Mouse (Mus musculus) small intestine, adult 2 months (tissue): ENCODE measurements at regions not wholly inside any gene's neighbourhood (a gene's known extent, or its start where the extent isn't known, plus 50 kb on each side); places are given as distances from the start of the nearest gene placed in this dataset.

Experiments
- H3K27ac ChIP-seq: fragments of 200-500 bp; 2 replicates; pipeline ENCODE4 v1.5.1; 2012; ENCODE audit warnings: low read depth, low read length, control low read depth, inconsistent platforms; ENCODE audit not compliant: insufficient read depth
- H3K27me3 ChIP-seq: fragments of 200-500 bp; 2 replicates; pipeline ENCODE4 v1.6.1; 2012; ENCODE audit warnings: mild to moderate bottlenecking, moderate library complexity, low read length, inconsistent platforms; ENCODE audit not compliant: control insufficient read depth, insufficient read depth
- H3K36me3 ChIP-seq: fragments of 200-500 bp; 2 replicates; pipeline ENCODE4 v1.6.1; 2012; ENCODE audit warnings: mild to moderate bottlenecking, low read length, control low read depth, inconsistent platforms; ENCODE audit not compliant: control insufficient read depth, insufficient read depth
- H3K4me1 ChIP-seq: fragments of 200-500 bp; 2 replicates; pipeline ENCODE4 v1.6.1; 2012; ENCODE audit warnings: low read length, inconsistent platforms, mixed read lengths; ENCODE audit not compliant: control insufficient read depth, insufficient read depth, insufficient read length
- H3K4me3 ChIP-seq: fragments of 200-500 bp; 2 replicates; pipeline ENCODE4 v1.5.1; 2012; ENCODE audit warnings: low read depth, mild to moderate bottlenecking, control low read depth, inconsistent platforms, low read length, moderate library complexity
- CTCF ChIP-seq: fragments of 200-500 bp; IDR thresholded peaks from 2 replicates; pipeline ENCODE4 v1.5.1; 2012; ENCODE audit warnings: low read depth, mild to moderate bottlenecking, control low read depth, inconsistent platforms, low read length, moderate library complexity, mixed read lengths; ENCODE audit not compliant: insufficient replicate concordance, insufficient read length; ENCODE audit errors: extremely low read depth
- POLR2A ChIP-seq: fragments of 200-500 bp; IDR thresholded peaks from 2 replicates; pipeline ENCODE4 v1.6.1; 2012; ENCODE audit warnings: low read depth, mild to moderate bottlenecking, control low read depth, inconsistent platforms, low read length, moderate library complexity
- WGBS: fragments of 180-500 bp; shearing (Covaris S2); methylation state at CpG from one replicate; pipeline ENCODE4 v1.1.7; 2018; 5-methylcytosine and 5-hydroxymethylcytosine counted together

GRCm38 (mm10) chr10:10270297-10270696 lies 201.8 kb downstream of the Adgb start:
- no peaks in the 10 kb centered on the region for H3K36me3 ChIP-seq
- TF ChIP-seq POLR2A (no peak), CTCF (no peak)
- no peak overlapping the region for H3K4me3 ChIP-seq
- 79% methylated on average over 2 of the region's 2 CpGs for WGBS
- no peak overlapping the region for H3K27ac ChIP-seq
- no peaks in the 10 kb centered on the region for H3K4me1 ChIP-seq
- no peaks in the 10 kb centered on the region for H3K27me3 ChIP-seq

GRCm38 (mm10) chr10:10252540-10253318 lies 219.4 kb downstream of the Adgb start:
- H3K4me3 ChIP-seq, result no peak overlapping the region
- 69% methylated on average over 8 of the region's 8 CpGs for WGBS
- TF ChIP-seq POLR2A (no peak), CTCF (no peak)
- H3K36me3 ChIP-seq, result no peaks in the 10 kb centered on the region
- H3K27ac ChIP-seq, result no peak overlapping the region
- H3K4me1 ChIP-seq, result no peaks in the 10 kb centered on the region
- H3K27me3 ChIP-seq, result no peaks in the 10 kb centered on the region

- no peak for TF ChIP-seq CTCF
- no peak for TF ChIP-seq POLR2A
- WGBS, result 76% methylated on average over 7 of the region's 7 CpGs
- Histone ChIP-seq H3K27ac (no peak overlapping the region), H3K27me3 (no peaks in the 10 kb centered on the region), H3K4me1 (no peaks in the 10 kb centered on the region), H3K4me3 (no peak overlapping the region), H3K36me3 (no peaks in the 10 kb centered on the region)
Observed at GRCm38 (mm10) chr10:10252136-10252535, 220.0 kb downstream of the Adgb start.

- no peak for TF ChIP-seq POLR2A
- TF ChIP-seq CTCF, result no peak
- 86% methylated on average over 14 of the region's 14 CpGs for WGBS
- Histone ChIP-seq H3K27ac (no peak overlapping the region), H3K27me3 (no peaks in the 10 kb centered on the region), H3K36me3 (no peaks in the 10 kb centered on the region), H3K4me3 (no peak overlapping the region), H3K4me1 (no peaks in the 10 kb centered on the region)
Observed at GRCm38 (mm10) chr10:10234894-10235523, 237.1 kb downstream of the Adgb start.

GRCm38 (mm10) chr10:10224582-10225144 lies 247.5 kb downstream of the Adgb start:
- TF ChIP-seq CTCF (no peak), POLR2A (no peak)
- WGBS, result 89% methylated on average over 6 of the region's 6 CpGs
- Histone ChIP-seq H3K27me3 (no peaks in the 10 kb centered on the region), H3K4me1 (no peaks in the 10 kb centered on the region), H3K4me3 (no peak overlapping the region), H3K27ac (no peak overlapping the region), H3K36me3 (no peaks in the 10 kb centered on the region)

- Histone ChIP-seq H3K4me1 (no peaks in the 10 kb centered on the region), H3K27me3 (no peaks in the 10 kb centered on the region), H3K36me3 (no peaks in the 10 kb centered on the region), H3K27ac (no peak overlapping the region), H3K4me3 (no peak overlapping the region)
- WGBS, result 88% methylated on average over 4 of the region's 4 CpGs
- TF ChIP-seq CTCF, result no peak
- no peak for TF ChIP-seq POLR2A
Observed at GRCm38 (mm10) chr10:10219726-10220125, 252.4 kb downstream of the Adgb start.

- 49% methylated on average over 3 of the region's 3 CpGs for WGBS
- TF ChIP-seq POLR2A (no peak), CTCF (no peak)
- Histone ChIP-seq H3K36me3 (no peaks in the 10 kb centered on the region), H3K4me3 (no peak overlapping the region), H3K27me3 (no peaks in the 10 kb centered on the region), H3K4me1 (no peaks in the 10 kb centered on the region), H3K27ac (no peak overlapping the region)
Observed at GRCm38 (mm10) chr10:10216892-10217291, 255.2 kb downstream of the Adgb start.
